Comparison of ENCODE assay signal across 8 mouse cellular contexts in the genomic region with DNA sequence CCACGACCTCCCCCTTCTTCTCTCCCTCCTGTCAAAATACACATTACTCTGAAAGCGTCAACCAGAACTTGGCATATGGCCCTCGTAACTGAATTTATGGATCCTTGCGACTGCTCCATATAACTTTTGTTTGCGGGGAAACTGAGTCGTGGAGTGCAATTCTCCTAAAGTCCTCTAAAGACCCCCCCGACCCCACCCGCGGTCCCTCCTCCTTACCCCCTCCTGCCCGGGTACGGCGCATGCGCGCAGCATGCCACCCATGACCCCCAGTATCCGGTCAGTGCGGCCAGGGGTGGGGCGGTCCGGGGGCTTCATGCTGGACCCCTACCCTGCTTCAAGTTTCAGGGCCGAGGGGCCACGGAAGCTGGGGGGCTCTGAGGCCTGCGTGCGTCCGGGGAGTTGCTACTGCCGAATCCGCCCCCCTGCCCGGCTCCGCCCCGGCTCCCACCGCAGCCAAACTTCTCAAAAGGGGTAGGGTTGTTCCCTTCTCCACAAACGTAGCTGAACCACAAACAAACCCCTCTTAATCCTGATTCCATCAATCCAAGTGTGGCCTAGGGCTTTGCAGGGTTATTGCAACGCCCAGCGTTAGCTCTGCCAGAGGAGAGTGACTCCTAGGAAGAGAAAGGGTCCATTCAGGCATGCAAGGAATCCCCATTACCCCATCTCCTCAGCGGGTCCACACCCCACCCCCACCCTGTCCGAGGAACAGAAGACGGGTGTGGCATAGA. TPM values are rescaled to one million over a fixed set of nuclear protein-coding genes. Genes with fewer than 3 reads are reported as not detected.
DNase-seq lines count a peak whose midpoint lies in the region; ATAC-seq and TF ChIP-seq lines count a peak whose summit lies in the region.

A gene (minus strand): TSS at position 433 of the 731 bp plus-strand sequence.

- H3ac ChIP-seq in myocyte (ENCODE audit: control insufficient read depth, insufficient read length), result peak within 1 kb of the TSS; percentile 40

- H3K4me2 ChIP-seq in hindbrain, embryonic 16.5 days (ENCODE audit: low read length), result peak within 1 kb of the TSS; percentile 96
- H3K4me2 ChIP-seq in limb, embryonic 15.5 days, result peak within 1 kb of the TSS; percentile 88
- peak within 1 kb of the TSS; percentile 95 for H3K4me2 ChIP-seq in myocyte (ENCODE audit: low read depth)

- H3K27ac ChIP-seq in bone marrow, adult 2 months (ENCODE audit: control insufficient read depth, insufficient read depth, low read depth, low read length, poor library complexity), result peak within 1 kb of the TSS; percentile 67
- peak within 1 kb of the TSS; percentile 74 for H3K27ac ChIP-seq in hindbrain, embryonic 16.5 days (ENCODE audit: low read depth, low read length)
- peak within 1 kb of the TSS; percentile 96 for H3K27ac ChIP-seq in limb, embryonic 15.5 days

- H3K9ac ChIP-seq in hindbrain, embryonic 16.5 days (ENCODE audit: low read depth, low read length), result peak within 1 kb of the TSS; percentile 87
- peak within 1 kb of the TSS; percentile 78 for H3K9ac ChIP-seq in limb, embryonic 15.5 days

- peaks cover 1% of the 10 kb centered on the region; the same call in 1 of the 2 replicates for H3K4me1 ChIP-seq in bone marrow, adult 2 months (ENCODE audit: control insufficient read depth, insufficient read depth, low read length)
- peaks cover 24% of the 10 kb centered on the region for H3K4me1 ChIP-seq in hindbrain, embryonic 16.5 days (ENCODE audit: control insufficient read depth, insufficient read depth, low read depth, low read length)
- H3K4me1 ChIP-seq in limb, embryonic 15.5 days, result peaks cover 47% of the 10 kb centered on the region

- TF ChIP-seq POLR2A in bone marrow, adult 2 months (IDR thresholded peaks at IDR 0.05; ENCODE audit: borderline replicate concordance, control insufficient read depth, low read depth, low read length), result no peak
- no peak for TF ChIP-seq POLR2A in myocyte (IDR thresholded peaks at IDR 0.05; ENCODE audit: insufficient read length, low read depth)

- H3K9me3 ChIP-seq in hindbrain, embryonic 16.5 days (ENCODE audit: control insufficient read depth, low read length), result no peaks in the 10 kb centered on the region
- H3K9me3 ChIP-seq in limb, embryonic 15.5 days, result no peaks in the 10 kb centered on the region

- H3K79me2 ChIP-seq in myocyte (ENCODE audit: control insufficient read depth, insufficient read depth), result no peaks in the 10 kb centered on the region

- peaks cover 13% of the 10 kb centered on the region for H3K36me3 ChIP-seq in hindbrain, embryonic 16.5 days (ENCODE audit: control insufficient read depth, insufficient read depth, low read length)
- H3K36me3 ChIP-seq in limb, embryonic 15.5 days, result peaks cover 39% of the 10 kb centered on the region
- H3K36me3 ChIP-seq in myocyte (ENCODE audit: control insufficient read depth, insufficient read depth), result no peaks in the 10 kb centered on the region

- 0 out of 2 replicates have a peak, but pooled peaks have one; percentile 7 for ATAC-seq in hindbrain, embryonic 16.5 days
- peak; percentile 62 for ATAC-seq in limb, embryonic 15.5 days (ENCODE audit: insufficient number of reproducible peaks, low FRiP score, low TSS enrichment, low read depth)

- 17% methylated on average over 35 of the region's 35 CpGs for WGBS in bone marrow, adult 2 months
- 5% methylated on average over 35 of the region's 35 CpGs for WGBS in hindbrain, embryonic 16.5 days
- WGBS in limb, embryonic 15.5 days, result 1% methylated on average over 35 of the region's 35 CpGs

- peak; percentile 69 to 74 for DNase-seq in cerebellum, postnatal 10 days
- DNase-seq in cerebellum, adult 11 months, result no peak
- DNase-seq in gastrocnemius, postnatal 14 days, result peak; percentile 76
- DNase-seq in frontal cortex, postnatal 10 days (ENCODE audit: low spot score in 2 of 2), result no peak

- intact Hi-C loops in gastrocnemius, postnatal 14 days (cut with DNase I; ENCODE audit: low total_unique reads), result no loop called here

- TF ChIP-seq CTCF in bone marrow, adult 2 months (IDR thresholded peaks at IDR 0.05; ENCODE audit: control insufficient read depth, insufficient read depth, low read length), result no peak

- no peaks in the 10 kb centered on the region for H3K27me3 ChIP-seq in hindbrain, embryonic 16.5 days (replicated peaks; ENCODE audit: control insufficient read depth, insufficient read depth, low read length)
- no peaks in the 10 kb centered on the region for H3K27me3 ChIP-seq in limb, embryonic 15.5 days
- no peaks in the 10 kb centered on the region for H3K27me3 ChIP-seq in myocyte (ENCODE audit: control insufficient read depth, insufficient read depth, insufficient read length)

- peak within 1 kb of the TSS; percentile 34 for H3K4me3 ChIP-seq in bone marrow, adult 2 months (replicated peaks; ENCODE audit: control insufficient read depth, low read depth, low read length)
- H3K4me3 ChIP-seq in hindbrain, embryonic 16.5 days (ENCODE audit: low read length), result peak within 1 kb of the TSS; percentile 70
- H3K4me3 ChIP-seq in limb, embryonic 15.5 days, result peak within 1 kb of the TSS; percentile 76
- H3K4me3 ChIP-seq in myocyte, result peak within 1 kb of the TSS; percentile 69

TF ChIP-seq in myocyte, 11 proteins besides CTCF, POLR2A, EP300 and RAD21:
- TF ChIP-seq CEBPB (IDR thresholded peaks at IDR 0.05; ENCODE audit: insufficient read depth, poor library complexity, severe bottlenecking), result no peak
- no peak for TF ChIP-seq REST (IDR thresholded peaks at IDR 0.05; ENCODE audit: insufficient read depth, insufficient read length)
- no peak for TF ChIP-seq E2F4 (IDR thresholded peaks at IDR 0.05; ENCODE audit: insufficient read depth)
- no peak for TF ChIP-seq TCF12 (IDR thresholded peaks at IDR 0.05; ENCODE audit: insufficient read depth, poor library complexity, severe bottlenecking)
- TF ChIP-seq USF1 (IDR thresholded peaks at IDR 0.05; ENCODE audit: low read depth), result no peak
- TF ChIP-seq POLR2AphosphoS2 (IDR thresholded peaks at IDR 0.05; ENCODE audit: insufficient read length, low read depth), result no peak
- TF ChIP-seq MAX (IDR thresholded peaks at IDR 0.05; ENCODE audit: low read depth), result no peak
- TF ChIP-seq MYOG (IDR thresholded peaks at IDR 0.05; ENCODE audit: control insufficient read depth in 1 of 3, insufficient read depth in 1 of 3, insufficient read length in 2 of 3, low read depth in 2 of 3), result no peak
- no peak for TF ChIP-seq MYOD1 (IDR thresholded peaks at IDR 0.05; ENCODE audit: control insufficient read depth in 1 of 3, insufficient read length in 2 of 3, low read depth in 2 of 3)

RNA-seq across cellular contexts. Expression of the gene that starts here (rescaled TPM):
- polyA plus RNA-seq in bone marrow, adult 2 months (2011; ENCODE audit: insufficient read depth, insufficient read length, low replicate concordance, missing spikeins), result 9.9 and 25.0 TPM in 2 replicates
- 10 to 100 TPM; 13.9 to 14.4 TPM for total RNA-seq in gastrocnemius, postnatal 14 days (2021)
- 29.0 and 29.1 TPM in 2 replicates for polyA plus RNA-seq in hindbrain, embryonic 16.5 days (2015; fragmentation: Nextera tagmentation; extraction: Ambion mirVana)
- polyA plus RNA-seq in limb, embryonic 15.5 days (2015; fragmentation: Nextera tagmentation; extraction: Ambion mirVana), result 115 and 118 TPM in 2 replicates
- polyA plus RNA-seq in myocyte (2012; fragmentation: generic; extraction: Trizol), result 25.3 TPM

Comparison
In these comparisons a context has a peak if more than half of its experiments do, and no peak if none do; other contexts are left out.
1. DNase-seq: peak in cerebellum, postnatal 10 days (2 of 2) and gastrocnemius, postnatal 14 days (single experiment); none in cerebellum, adult 11 months (single experiment) and frontal cortex, postnatal 10 days (0 of 2).
2. Peak in every context shown above with its lines, with median percentiles within 50 percentile points of each other: H3K27ac ChIP-seq, H3K4me3 ChIP-seq and H3K4me2 ChIP-seq.